Mouse (Mus musculus) gastrocnemius, postnatal 10 days (tissue): ENCODE measurements around the gene Aqp6. TPM values are rescaled to one million over a fixed set of nuclear protein-coding genes. Genes with fewer than 3 reads are reported as not detected.

Experiments
- DNase-seq: peaks from one replicate; pipeline ENCODE4 v3.0.0; 2021; ENCODE audit warnings: mixed read lengths
- total RNA-seq, 2 experiments: library from RNA; stranded (reverse); gene quantifications; 2 replicates each; pipeline ENCODE4 v1.2.3; 2021

The Aqp6 gene
- total RNA-seq, 2 experiments from 2014 or later = not detected

DNA sequence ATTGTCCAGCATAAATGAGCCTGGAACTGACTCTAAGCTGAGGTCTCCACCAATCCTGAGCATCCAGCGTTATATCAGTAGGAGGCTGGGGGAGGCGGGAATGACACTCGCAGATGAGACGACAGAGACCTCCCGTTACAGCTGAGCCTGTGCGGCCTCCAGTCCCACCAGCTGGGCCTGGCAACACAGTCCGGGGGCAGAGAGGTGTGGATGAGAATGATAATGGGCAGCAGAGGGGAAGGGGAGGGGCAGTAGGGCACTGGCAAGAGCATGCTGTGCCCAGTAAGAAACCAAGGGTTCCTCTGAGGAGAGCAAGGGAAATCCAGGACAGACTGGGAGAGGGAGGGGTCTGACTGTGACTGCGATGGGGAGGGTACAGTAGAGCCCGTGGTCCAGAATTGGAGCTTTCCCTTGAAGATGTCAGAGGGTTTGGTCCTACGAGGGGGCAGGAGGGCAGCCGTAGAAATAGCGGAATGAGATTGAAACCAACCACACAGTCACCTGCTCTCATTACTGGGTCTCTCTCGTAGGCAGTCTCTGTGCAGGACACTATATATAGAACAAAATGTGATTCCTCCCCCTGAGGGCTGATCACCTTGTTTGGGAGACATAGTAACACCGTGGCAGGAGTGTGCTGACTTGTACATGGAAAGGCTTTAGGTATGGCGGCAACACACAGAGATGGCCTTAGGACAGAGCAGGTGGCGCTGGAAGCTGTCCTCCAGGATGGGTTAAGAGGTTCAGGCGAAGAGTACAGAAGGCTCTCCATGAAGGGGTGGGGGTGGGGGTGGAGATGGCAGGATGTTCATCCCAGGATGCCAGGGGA lies 1.7 kb upstream of the Aqp6 start:
- no peak for DNase-seq

DNA sequence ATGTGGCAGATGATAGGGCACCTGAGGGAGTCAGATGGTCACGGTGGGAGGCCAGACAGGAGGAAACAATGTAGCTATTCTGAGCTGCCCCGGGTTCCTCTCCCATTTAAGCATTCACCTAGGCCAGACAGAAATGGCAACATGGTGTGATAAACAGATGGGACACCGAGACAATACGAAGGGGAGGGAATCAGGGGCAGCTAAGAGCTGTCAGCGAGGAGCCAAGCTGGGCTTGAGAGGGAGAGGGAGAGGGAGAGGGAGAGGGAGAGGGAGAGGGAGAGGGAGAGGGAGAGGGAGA lies 572 bp downstream of the Aqp6 start:
- DNase-seq = no peak

GRCm38 (mm10) chr15:99602206-99602820 lies 1.1 kb downstream of the Aqp6 start:
- DNase-seq = no peak

DNA sequence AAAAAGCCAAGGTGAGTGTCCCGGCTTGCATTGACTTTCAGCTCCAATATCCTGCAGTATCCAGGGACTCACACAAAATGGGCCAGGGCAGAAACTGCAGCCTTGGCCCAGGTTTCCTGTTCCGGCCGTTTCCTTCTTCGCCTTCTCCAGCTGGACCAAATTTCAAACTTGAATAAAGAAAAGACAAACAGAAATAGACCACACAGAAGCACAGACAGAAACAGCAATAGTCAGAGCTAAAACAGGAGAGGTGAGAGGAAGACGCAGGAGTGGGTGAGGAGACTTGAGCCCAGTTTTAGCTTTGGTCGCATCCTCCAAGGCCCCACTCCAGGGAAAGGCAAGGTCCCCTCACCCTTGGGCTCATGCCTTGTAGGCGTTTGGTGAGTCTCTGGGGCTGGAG lies 2.0 kb downstream of the Aqp6 start:
- no peak for DNase-seq

GRCm38 (mm10) chr15:99605595-99605994 lies 4.4 kb downstream of the Aqp6 start:
- no peak for DNase-seq

DNA sequence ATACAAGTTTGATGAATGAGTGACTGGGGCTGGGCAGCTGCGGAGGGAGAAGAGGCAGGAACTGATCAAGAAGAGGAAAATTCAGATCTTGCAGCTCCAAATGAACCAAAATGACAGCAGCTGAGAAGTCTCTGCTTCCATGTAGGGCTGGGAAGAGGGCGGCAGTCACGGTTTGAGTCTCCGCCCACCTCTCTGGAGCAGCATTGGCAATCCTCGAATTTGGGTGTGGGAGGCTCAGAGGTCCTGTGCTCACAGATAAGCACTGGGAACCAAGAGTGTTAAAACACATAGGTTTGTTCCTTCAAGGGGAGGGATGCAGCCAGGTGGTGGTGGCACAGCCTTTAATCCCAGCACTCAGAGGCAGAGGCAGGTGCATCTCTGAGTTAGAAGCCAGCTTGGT lies 5.3 kb downstream of the Aqp6 start:
- no peak for DNase-seq

DNA sequence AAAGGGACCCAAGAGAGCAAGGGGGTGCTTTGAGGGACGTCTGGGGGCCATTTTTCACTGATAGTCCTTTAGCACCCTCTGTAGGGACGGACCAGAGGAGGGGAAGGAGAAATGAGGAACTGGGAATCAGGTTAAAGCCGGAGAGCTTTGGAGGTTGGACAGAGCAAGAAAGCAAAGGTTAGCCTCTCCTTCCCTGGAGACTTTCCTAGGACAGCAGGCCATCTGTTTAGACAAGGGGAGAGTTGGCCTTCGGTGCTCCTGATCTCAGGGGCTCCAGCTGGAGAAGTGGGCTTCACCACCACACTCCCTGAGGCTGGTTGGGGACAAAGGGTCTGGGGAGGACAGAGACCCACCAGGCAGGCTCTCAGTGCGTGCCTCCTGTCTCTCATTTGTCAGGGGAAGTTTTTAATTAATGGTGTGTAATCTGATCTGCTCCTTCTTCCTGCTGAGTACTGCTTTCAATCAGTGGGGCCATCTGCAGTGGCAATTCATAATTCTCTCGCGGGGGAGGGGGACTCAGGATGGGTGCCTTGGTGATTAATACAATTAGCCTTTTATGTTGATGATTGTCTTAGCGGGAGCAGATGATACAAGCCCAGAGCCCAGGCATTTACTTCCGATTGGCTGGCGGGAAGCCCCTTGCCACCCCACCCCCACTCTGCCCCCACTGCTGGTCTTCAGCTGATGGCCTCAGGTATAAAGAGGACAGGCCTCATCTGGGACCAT lies 6.4 kb downstream of the Aqp6 start:
- DNase-seq = no peak

- no peak for DNase-seq
Observed at GRCm38 (mm10) chr15:99608382-99609125, 7.4 kb downstream of the Aqp6 start.

DNA sequence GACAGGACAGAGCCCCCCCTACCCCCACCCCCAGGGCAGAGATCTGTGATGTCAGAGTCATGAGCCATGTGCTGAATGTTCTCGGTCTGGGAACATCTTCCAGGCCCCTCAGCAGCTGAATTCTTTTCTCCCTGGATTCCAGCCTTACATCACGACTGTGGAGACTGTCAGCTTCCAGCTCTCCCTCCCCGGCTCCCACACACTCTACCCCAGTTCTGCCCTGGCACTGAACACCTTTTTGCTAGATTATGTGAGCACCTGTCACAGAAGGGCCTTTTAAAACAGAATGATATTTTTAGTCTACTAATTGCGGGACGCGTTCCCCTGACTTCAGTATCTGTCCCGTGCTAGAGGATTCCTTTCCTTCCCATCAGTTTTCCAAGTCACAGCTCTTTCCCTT lies 10.4 kb downstream of the Aqp6 start:
- no peak for DNase-seq

DNA sequence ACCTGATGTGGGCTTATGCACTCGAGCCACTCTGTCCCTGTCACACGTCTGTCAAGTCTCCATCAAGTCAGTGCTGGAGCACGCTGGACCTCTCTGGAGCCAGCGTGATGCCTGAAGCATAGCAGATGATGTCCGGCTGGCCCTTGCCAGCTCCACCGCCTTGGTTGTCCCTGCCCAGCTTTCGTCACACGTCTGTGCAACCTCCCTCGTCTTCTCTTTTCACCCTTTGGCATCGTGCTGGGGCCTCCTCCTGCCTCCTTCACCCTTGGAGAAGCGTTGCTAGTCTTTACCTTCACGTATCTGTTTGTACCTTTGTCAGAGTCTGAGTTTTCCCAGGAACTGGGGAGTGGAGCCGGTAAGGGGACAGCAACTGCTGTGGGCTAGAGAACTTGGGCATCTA lies 13.1 kb downstream of the Aqp6 start:
- DNase-seq = no peak

DNA sequence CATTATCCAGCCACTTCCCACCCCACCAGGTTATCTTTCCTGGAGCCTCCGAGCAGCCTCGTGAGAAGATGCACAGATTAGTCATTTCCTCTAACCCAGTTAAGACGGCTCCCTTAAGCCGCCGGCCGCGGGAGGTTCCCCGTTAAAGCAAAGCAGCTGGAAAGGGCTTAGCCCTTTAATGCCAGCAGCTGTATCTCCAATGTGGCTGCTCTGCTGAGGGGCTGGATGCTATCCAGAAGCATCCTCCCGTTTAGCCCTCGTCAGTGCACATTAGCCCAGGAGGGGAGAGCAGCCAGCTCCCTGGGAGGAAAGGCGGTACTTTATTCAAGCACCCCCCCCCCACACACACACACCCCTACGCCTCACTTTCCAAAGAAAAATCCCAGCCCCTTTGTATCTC lies 13.6 kb downstream of the Aqp6 start:
- DNase-seq = peak; percentile 41

- DNase-seq = no peak
Observed at GRCm38 (mm10) chr15:99615246-99615645, 14.0 kb downstream of the Aqp6 start.

DNA sequence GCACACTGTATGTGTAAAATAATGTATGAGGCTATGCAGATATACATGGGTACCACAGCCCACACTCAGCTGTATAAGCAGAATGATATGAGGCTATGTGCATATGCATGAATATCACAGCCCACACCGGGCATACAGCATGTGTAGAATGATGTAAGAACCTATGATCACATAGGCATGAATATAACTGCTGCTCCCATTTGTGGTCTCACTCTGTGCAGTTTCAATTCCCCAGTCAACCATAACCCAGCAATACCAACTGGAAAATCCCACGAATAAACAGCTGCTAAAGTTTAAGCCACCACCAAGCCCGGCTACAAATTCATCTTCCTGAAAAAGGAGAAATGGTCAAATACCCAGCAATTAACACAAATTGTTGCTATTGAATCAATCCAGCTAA lies 17.4 kb downstream of the Aqp6 start:
- no peak for DNase-seq

GRCm38 (mm10) chr15:99619821-99620220 lies 18.6 kb downstream of the Aqp6 start:
- DNase-seq = no peak

GRCm38 (mm10) chr15:99622063-99622462 lies 20.9 kb downstream of the Aqp6 start:
- DNase-seq = no peak

- no peak for DNase-seq
Observed at GRCm38 (mm10) chr15:99631618-99632017, 30.4 kb downstream of the Aqp6 start.

DNA sequence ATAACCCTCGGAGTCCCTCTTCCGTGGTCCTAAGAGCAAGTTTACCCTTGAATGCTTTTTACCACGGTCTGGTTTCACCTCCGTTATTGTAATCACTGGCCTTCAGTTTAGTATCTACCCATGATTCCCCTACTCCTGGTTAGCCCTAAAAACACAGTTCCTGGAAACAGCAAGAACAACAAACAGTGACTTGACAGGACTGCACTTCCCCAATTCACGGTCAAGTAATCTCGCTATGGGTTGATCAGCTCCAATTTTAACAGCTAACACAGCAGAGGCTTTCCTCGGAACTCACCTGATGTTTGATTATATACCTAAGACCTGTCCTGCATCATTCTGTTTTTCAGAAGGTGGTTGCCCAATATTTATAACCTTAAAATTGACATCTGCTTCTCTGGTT lies 33.5 kb downstream of the Aqp6 start:
- DNase-seq = no peak

GRCm38 (mm10) chr15:99637405-99638123 lies 36.4 kb downstream of the Aqp6 start:
- no peak for DNase-seq

GRCm38 (mm10) chr15:99638124-99638485 lies 36.9 kb downstream of the Aqp6 start:
- no peak for DNase-seq

DNA sequence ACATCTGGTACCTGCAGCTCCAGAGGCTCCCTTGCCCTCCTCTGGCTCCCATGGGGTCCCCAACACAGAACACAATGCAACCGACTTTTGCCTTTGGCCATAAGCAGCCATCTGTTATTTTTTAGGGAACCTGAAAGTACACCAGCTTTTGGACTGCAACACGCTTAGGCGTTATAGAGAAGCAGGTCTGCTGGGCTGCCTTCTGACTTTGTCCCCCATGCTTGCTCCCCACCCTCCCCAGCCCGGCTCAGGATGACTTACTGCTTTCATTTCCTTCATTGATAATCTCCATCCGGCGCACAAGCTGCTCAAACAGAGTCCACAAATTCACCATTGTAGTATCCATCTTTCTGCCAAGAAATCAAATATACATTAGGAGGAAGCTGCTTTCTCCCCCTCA lies 41.4 kb downstream of the Aqp6 start:
- no peak for DNase-seq

- no peak for DNase-seq
Observed at GRCm38 (mm10) chr15:99643832-99644231, 42.6 kb downstream of the Aqp6 start.

GRCm38 (mm10) chr15:99644776-99645175 lies 43.6 kb downstream of the Aqp6 start:
- DNase-seq = peak; percentile 47
